Mouse (Mus musculus) limb, embryonic 13.5 days (tissue): ENCODE measurements around the gene Spindoc. TPM values are rescaled to one million over a fixed set of nuclear protein-coding genes. Genes with fewer than 3 reads are reported as not detected.

Experiments
- ATAC-seq: fragments of 200-750 bp; cut with Nextera tagmentation; 2 replicates; pipeline ENCODE4 v1.8.0; 2017; ENCODE audit warnings: low read depth, moderate number of reproducible peaks, moderate TSS enrichment; ENCODE audit not compliant: low FRiP score
- H3K27ac ChIP-seq: fragments of 300-500 bp; sonication (generic); 2 replicates; pipeline ENCODE4 v1.5.1; 2015; ENCODE audit warnings: inconsistent platforms, mild to moderate bottlenecking, moderate library complexity
- H3K27me3 ChIP-seq: fragments of 300-500 bp; sonication (generic); 2 replicates; pipeline ENCODE4 v1.6.1; 2015; ENCODE audit warnings: mild to moderate bottlenecking, inconsistent platforms
- H3K36me3 ChIP-seq: fragments of 300-500 bp; sonication (generic); 2 replicates; pipeline ENCODE4 v1.6.1; 2015; ENCODE audit warnings: inconsistent platforms, mild to moderate bottlenecking, moderate library complexity
- H3K4me1 ChIP-seq: fragments of 300-500 bp; sonication (generic); 2 replicates; pipeline ENCODE4 v1.6.1; 2015; ENCODE audit warnings: inconsistent platforms
- H3K4me2 ChIP-seq: fragments of 300-500 bp; sonication (generic); replicated peaks from 2 replicates; pipeline ENCODE4 v1.6.1; 2015; ENCODE audit warnings: inconsistent platforms, mild to moderate bottlenecking, moderate library complexity
- H3K4me3 ChIP-seq: fragments of 300-500 bp; sonication (generic); 2 replicates; pipeline ENCODE4 v1.5.1; 2015; ENCODE audit warnings: moderate library complexity, mild to moderate bottlenecking, inconsistent platforms
- H3K9ac ChIP-seq: fragments of 300-500 bp; sonication (generic); 2 replicates; pipeline ENCODE4 v1.6.1; 2015; ENCODE audit warnings: mild to moderate bottlenecking, inconsistent platforms
- H3K9me3 ChIP-seq: fragments of 300-500 bp; sonication (generic); 2 replicates; pipeline ENCODE4 v1.6.1; 2016; ENCODE audit warnings: inconsistent platforms
- WGBS: fragments of 180-500 bp; shearing (Covaris S2); methylation state at CpG from one replicate; pipeline ENCODE4 v1.1.7; 2015; 5-methylcytosine and 5-hydroxymethylcytosine counted together
- polyA plus RNA-seq: library from polyadenylated mRNA; unstranded; fragments of >200 nt; fragmentation: Nextera tagmentation; extraction: Ambion mirVana; gene quantifications from 2 replicates; pipeline ENCODE4 v1.2.1, GENCODE M21; 2015

The Spindoc gene
- polyA plus RNA-seq = 35.3 and 43.2 TPM in 2 replicates

- no peaks in the 10 kb centered on the region for H3K27me3 ChIP-seq
- peak; percentile 98 for ATAC-seq
- H3K9ac ChIP-seq = peak within 1 kb of the TSS; percentile 86
- H3K4me1 ChIP-seq = peaks cover 26% of the 10 kb centered on the region
- peak within 1 kb of the TSS; percentile 80 for H3K4me3 ChIP-seq
- peak within 1 kb of the TSS; percentile 66 for H3K4me2 ChIP-seq
- H3K9me3 ChIP-seq = peaks cover 12% of the 10 kb centered on the region; the same call in 1 of the 2 replicates
- H3K27ac ChIP-seq = peak within 1 kb of the TSS; percentile 85
- peaks cover 20% of the 10 kb centered on the region for H3K36me3 ChIP-seq
- 1% methylated on average over 44 of the region's 52 CpGs for WGBS
These were observed at the start of gene Spindoc for GRCm38 (mm10) chr19:7382903-7383865. Gene Spindoc (minus strand): TSS chr19:7382994.

- Histone ChIP-seq H3K4me3 (no peak overlapping the region), H3K36me3 (peaks cover 89% of the 10 kb centered on the region), H3K4me1 (peaks cover 54% of the 10 kb centered on the region), H3K27me3 (no peaks in the 10 kb centered on the region), H3K9ac (no peak overlapping the region), H3K4me2 (no peak overlapping the region), H3K27ac (no peak overlapping the region), H3K9me3 (no peaks in the 10 kb centered on the region)
- WGBS = 46% methylated on average over 3 of the region's 3 CpGs
- ATAC-seq = no peak
These were observed 42.6 kb upstream of the Spindoc start for GRCm38 (mm10) chr19:7425398-7425775.

DNA sequence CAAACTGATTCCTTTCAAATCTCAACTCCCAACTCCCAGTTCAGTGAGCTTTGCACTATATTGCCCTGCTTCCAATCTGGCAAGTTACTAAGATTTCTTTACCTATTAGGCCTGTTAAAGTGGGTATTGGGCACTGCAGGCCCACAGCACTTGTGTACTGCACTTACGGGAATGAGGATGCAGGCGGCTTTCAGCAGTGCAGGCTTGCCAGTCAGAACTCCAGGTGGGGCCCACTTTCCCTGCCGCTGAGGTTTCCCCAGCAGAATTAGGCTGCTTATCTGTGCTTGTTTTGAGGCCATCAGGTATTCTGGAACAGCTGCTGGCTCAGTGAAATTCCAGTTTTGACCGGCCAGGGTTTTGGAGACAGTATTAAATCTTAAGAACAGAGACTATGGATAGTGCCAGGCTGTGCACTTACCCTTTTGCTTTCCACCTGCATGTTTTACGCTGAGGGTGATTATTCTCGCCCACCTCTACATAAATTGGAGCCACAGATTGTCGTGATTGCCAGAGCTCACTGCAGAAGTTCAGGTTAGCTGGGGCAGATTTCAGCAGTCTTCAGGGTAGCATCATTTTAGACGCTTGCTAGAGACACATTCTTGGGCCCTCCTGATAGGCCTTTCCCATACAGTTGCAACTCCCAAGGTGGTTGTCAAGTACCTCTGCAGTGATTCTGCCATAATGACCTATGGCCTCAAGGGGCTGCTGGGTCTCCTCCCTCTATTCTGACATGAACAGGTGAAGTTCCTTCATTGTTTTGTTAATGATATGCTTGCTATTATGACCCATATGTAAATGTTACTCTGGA, 42.0 kb upstream of the Spindoc start:
- Histone ChIP-seq H3K4me2 (no peak overlapping the region), H3K27me3 (no peaks in the 10 kb centered on the region), H3K9me3 (no peaks in the 10 kb centered on the region), H3K4me1 (peaks cover 60% of the 10 kb centered on the region), H3K9ac (no peak overlapping the region), H3K36me3 (peaks cover 92% of the 10 kb centered on the region), H3K27ac (0 out of 2 replicates have a peak overlapping the region, but pooled peaks have one; percentile 6), H3K4me3 (no peak overlapping the region)
- WGBS = 60% methylated on average over 8 of the region's 8 CpGs
- ATAC-seq = no peak

GRCm38 (mm10) chr19:7424131-7424530, 41.3 kb upstream of the Spindoc start:
- no peak overlapping the region for H3K4me3 ChIP-seq
- peaks cover 67% of the 10 kb centered on the region for H3K4me1 ChIP-seq
- H3K27ac ChIP-seq = no peak overlapping the region
- no peaks in the 10 kb centered on the region for H3K9me3 ChIP-seq
- H3K27me3 ChIP-seq = no peaks in the 10 kb centered on the region
- ATAC-seq = no peak
- H3K4me2 ChIP-seq = 0 out of 2 replicates have a peak overlapping the region, but pooled peaks have one; percentile 87
- no peak overlapping the region; the same call in 1 of the 2 replicates for H3K9ac ChIP-seq
- H3K36me3 ChIP-seq = peaks cover 88% of the 10 kb centered on the region
- WGBS = 76% methylated on average over 7 of the region's 7 CpGs

DNA sequence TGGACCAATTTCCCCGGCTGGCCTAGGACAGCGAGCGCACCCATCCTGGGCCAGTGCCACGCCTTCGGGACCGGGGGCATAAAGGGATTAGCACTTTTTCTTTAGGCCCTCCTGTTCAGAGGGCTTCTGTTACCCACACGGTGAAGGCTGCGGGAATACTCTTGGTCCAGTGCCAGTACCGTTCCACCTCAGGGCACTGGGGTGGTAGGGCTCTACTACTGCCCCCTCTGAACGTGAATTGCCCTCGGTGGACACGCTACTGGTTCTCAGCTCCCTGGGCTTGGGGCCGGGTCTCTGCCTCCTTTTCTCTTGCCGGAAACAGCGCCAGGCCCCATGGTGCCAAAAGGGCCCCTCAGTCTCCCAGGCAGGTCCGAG, 40.8 kb upstream of the Spindoc start:
- Histone ChIP-seq H3K27me3 (no peaks in the 10 kb centered on the region), H3K9me3 (no peaks in the 10 kb centered on the region), H3K9ac (peak overlapping the region; percentile 62), H3K4me2 (peak overlapping the region; percentile 87), H3K36me3 (peaks cover 83% of the 10 kb centered on the region), H3K4me3 (peak overlapping the region; percentile 30), H3K27ac (peak overlapping the region; percentile 39; the same call in 1 of the 2 replicates), H3K4me1 (peaks cover 72% of the 10 kb centered on the region)
- ATAC-seq = no peak
- WGBS = 33% methylated on average over 16 of the region's 16 CpGs

GRCm38 (mm10) chr19:7423028-7423655, 40.3 kb upstream of the Spindoc start:
- no peaks in the 10 kb centered on the region for H3K9me3 ChIP-seq
- peak overlapping the region; percentile 62 for H3K9ac ChIP-seq
- H3K36me3 ChIP-seq = peaks cover 78% of the 10 kb centered on the region
- H3K27me3 ChIP-seq = no peaks in the 10 kb centered on the region
- peak overlapping the region; percentile 30 for H3K4me3 ChIP-seq
- peak overlapping the region; percentile 87 for H3K4me2 ChIP-seq
- peak overlapping the region; percentile 74; the same call in 1 of the 2 replicates for H3K27ac ChIP-seq
- 19% methylated on average over 51 of the region's 51 CpGs for WGBS
- peak; percentile 77 for ATAC-seq
- H3K4me1 ChIP-seq = peaks cover 72% of the 10 kb centered on the region

DNA sequence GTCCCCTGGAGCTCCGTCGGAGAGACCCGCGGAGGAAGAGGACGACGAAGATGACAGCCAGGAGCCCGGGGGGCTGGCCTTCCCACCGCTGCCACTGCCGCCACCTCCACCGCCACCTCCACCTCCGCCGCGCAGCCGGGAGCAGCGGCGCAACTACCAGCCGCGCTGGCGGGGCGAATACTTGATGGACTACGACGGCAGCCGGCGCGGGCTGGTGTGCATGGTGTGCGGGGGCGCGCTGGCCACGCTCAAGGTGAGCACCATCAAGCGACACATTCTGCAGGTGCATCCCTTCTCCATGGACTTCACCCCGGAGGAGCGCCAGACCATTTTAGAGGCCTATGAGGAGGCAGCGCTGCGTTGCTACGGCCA, 39.8 kb upstream of the Spindoc start:
- Histone ChIP-seq H3K9ac (peak overlapping the region; percentile 62), H3K4me3 (peak overlapping the region; percentile 30), H3K36me3 (peaks cover 73% of the 10 kb centered on the region), H3K27me3 (no peaks in the 10 kb centered on the region), H3K27ac (peak overlapping the region; percentile 74; the same call in 1 of the 2 replicates), H3K4me2 (peak overlapping the region; percentile 87), H3K4me1 (peaks cover 72% of the 10 kb centered on the region), H3K9me3 (no peaks in the 10 kb centered on the region)
- no peak for ATAC-seq
- 10% methylated on average over 35 of the region's 35 CpGs for WGBS

DNA sequence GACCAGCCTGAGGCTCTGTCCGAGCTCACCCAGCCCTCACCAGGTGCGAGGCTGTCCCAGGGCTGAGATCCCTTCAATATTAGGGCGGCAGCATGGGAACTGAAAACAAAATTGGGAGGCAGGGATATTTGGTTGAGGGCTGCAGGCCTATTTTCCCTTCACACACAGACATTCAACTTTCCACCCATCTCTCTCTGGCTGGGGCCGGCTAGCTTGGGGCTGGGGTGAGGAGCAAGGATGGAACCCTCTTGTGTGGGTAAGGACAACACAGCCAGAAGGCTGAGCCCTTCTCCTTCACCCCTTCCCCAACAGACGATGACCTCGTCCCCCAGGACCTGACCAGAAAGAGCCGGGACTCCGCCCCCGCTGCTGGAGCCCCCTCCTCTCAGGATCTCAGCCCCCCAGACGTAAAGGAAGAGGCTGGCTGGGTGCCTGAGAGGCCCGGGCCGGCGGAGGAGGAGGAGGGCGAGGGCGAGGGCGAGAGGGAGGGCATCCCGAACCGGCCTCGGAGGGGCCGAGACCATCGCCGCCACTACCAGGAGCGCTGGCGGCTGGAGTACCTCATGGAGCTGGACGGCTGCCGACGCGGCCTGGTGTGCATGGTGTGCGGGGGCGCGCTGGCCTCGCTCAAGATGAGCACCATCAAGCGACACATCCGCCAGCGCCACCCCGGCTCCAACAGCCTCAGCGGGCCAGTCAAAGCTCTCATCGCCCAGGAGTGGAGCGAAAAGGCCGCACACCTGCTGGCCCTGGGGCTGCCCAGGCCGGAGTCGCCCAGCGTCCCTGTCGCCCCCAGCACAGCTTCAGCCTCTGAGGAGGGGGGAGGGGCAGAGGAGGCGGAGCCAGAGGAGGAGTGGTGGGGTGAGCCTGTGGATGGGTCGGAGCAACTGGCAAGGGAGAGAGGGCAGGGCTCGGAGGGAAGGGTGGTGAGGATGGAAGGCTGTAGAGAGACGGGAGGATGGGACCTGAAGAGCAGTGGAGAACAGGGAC, 39.1 kb upstream of the Spindoc start:
- Histone ChIP-seq H3K27me3 (no peaks in the 10 kb centered on the region), H3K36me3 (peaks cover 66% of the 10 kb centered on the region), H3K4me3 (peak overlapping the region; percentile 30), H3K4me1 (peaks cover 69% of the 10 kb centered on the region), H3K9me3 (no peaks in the 10 kb centered on the region), H3K9ac (peak overlapping the region; percentile 62), H3K27ac (peak overlapping the region; percentile 48; the same call in 1 of the 2 replicates), H3K4me2 (peak overlapping the region; percentile 87)
- peak; percentile 16; the same call in 1 of the 2 replicates for ATAC-seq
- WGBS = 12% methylated on average over 47 of the region's 48 CpGs

DNA sequence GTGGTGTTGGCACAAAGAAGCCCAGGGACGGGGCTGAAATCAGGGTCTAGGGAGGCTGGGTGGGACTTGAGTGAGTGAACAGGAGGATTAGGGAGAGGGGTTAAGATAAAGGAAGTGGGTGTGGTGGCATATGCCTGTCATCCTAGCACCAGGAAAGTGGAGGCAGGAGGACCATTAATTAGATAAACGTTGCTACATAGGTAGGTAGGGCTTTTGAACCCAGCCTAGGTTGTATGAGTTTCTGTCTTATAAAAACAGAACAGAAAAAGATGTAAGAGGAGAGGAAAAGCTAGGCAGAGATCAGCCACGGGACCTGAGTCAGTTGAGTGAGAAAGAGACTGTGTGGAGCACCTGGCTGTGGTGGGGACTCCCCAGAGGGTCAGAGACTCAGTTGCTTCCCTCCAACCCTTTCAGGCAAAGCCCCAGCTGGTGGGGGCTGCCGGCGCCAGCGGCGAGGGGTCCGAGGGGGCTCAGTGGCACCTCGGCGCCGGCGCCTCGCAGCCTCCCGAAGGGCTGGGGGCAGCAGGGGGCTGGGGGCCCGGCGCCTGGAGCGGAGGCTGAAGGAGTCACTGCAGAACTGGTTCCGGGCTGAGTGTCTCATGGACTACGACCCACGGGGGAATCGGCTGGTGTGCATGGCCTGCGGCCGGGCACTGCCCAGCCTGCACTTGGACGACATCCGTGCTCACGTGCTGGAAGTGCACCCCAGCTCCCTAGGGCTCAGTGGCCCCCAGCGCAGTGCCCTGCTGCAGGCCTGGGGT, 38.2 kb upstream of the Spindoc start:
- Histone ChIP-seq H3K4me2 (peak overlapping the region; percentile 87), H3K9ac (peak overlapping the region; percentile 96), H3K36me3 (peaks cover 57% of the 10 kb centered on the region), H3K9me3 (no peaks in the 10 kb centered on the region), H3K27ac (no peak overlapping the region), H3K4me3 (peak overlapping the region; percentile 30), H3K4me1 (peaks cover 72% of the 10 kb centered on the region), H3K27me3 (no peaks in the 10 kb centered on the region)
- WGBS = 44% methylated on average over 27 of the region's 27 CpGs
- no peak for ATAC-seq

DNA sequence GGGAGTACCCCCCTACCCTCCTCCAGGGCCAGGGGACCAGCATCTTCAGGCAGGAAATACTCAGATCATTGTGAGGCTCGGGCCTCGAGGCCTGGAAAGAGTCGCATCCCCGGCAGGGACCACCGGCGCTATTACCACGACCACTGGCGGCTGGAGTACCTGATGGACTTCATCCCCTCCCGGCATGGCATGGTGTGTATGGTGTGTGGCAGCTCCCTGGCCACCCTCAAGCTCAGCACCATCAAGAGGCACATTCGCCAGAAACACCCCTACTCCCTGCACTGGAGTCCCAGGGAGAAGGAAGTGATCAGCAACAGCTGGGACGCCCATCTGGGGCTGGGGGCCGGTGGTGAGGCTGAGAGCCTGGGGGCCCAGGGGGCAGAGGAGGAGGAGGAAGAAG, 37.3 kb upstream of the Spindoc start:
- Histone ChIP-seq H3K27me3 (no peaks in the 10 kb centered on the region), H3K9ac (peak overlapping the region; percentile 96), H3K27ac (no peak overlapping the region), H3K4me1 (peaks cover 76% of the 10 kb centered on the region), H3K9me3 (no peaks in the 10 kb centered on the region), H3K36me3 (peaks cover 54% of the 10 kb centered on the region), H3K4me2 (peak overlapping the region; percentile 87), H3K4me3 (peak overlapping the region; percentile 85)
- 54% methylated on average over 12 of the region's 12 CpGs for WGBS
- ATAC-seq = no peak
